Mouse (Mus musculus): ENCODE measurements around the gene Kif1c. TPM values are rescaled to one million over a fixed set of nuclear protein-coding genes. Genes with fewer than 3 reads are reported as not detected.

The Kif1c gene
- polyA plus RNA-seq, 1 experiment from 2014 or later: 7.1 TPM

- H3K4me2 ChIP-seq: no peak overlapping the region
- no peak overlapping the region for H3K4me3 ChIP-seq (ENCODE audit: low read depth, low read length)
- H3K9ac ChIP-seq (ENCODE audit: low read length): no peak overlapping the region
- H3K27me3 ChIP-seq (ENCODE audit: control insufficient read depth, insufficient read depth, low read length): no peaks in the 10 kb centered on the region
- ATAC-seq (ENCODE audit: low FRiP score) (no peak), DNase-seq (ENCODE audit: low spot score, missing footprints) (no peak)
- no peaks in the 10 kb centered on the region for H3K9me3 ChIP-seq (ENCODE audit: control insufficient read depth, low read length)
- H3K4me1 ChIP-seq (ENCODE audit: control insufficient read depth, insufficient read depth, low read length): no peaks in the 10 kb centered on the region
- H3K27ac ChIP-seq (ENCODE audit: low read depth, low read length): no peak overlapping the region
- H3K36me3 ChIP-seq (ENCODE audit: control insufficient read depth, insufficient read depth, low read length): no peaks in the 10 kb centered on the region
- WGBS: 91% methylated on average over 7 of the region's 7 CpGs
Observed at GRCm38 (mm10) chr11:70742117-70742516, 41.8 kb downstream of the Kif1c start.

- no peaks in the 10 kb centered on the region for H3K4me1 ChIP-seq (ENCODE audit: control insufficient read depth, insufficient read depth, low read length)
- DNase-seq (ENCODE audit: low spot score, missing footprints): no peak
- no peak overlapping the region for H3K4me2 ChIP-seq
- H3K36me3 ChIP-seq (ENCODE audit: control insufficient read depth, insufficient read depth, low read length): no peaks in the 10 kb centered on the region
- H3K27ac ChIP-seq (ENCODE audit: low read depth, low read length): no peak overlapping the region
- no peak overlapping the region for H3K9ac ChIP-seq (ENCODE audit: low read length)
- no peaks in the 10 kb centered on the region for H3K27me3 ChIP-seq (ENCODE audit: control insufficient read depth, insufficient read depth, low read length)
- no peaks in the 10 kb centered on the region for H3K9me3 ChIP-seq (ENCODE audit: control insufficient read depth, low read length)
- no peak overlapping the region for H3K4me3 ChIP-seq (ENCODE audit: low read depth, low read length)
- 82% methylated on average over 12 of the region's 12 CpGs for WGBS
- no peak for ATAC-seq (ENCODE audit: low FRiP score)
Observed at GRCm38 (mm10) chr11:70742581-70743459, 42.5 kb downstream of the Kif1c start.

DNA sequence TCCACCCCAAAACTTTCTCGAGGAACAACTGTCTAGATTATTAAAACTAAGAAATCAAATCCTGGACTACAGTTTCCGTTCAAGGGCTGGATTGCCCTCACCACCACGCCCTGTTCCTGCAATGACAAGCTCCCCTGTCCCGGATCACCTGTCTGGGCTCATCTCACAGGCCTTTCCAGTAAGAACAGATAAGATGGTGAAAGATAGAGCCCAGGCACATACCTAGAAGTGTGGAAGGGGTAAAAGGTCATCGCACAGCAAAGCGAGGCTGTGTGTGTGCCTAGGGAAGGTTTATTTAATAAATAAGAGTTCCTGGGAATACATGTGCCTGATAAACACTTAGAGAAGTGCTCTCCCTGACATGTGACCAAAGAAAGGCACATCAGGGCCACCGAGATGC lies 45.3 kb downstream of the Kif1c start:
- no peak for ATAC-seq (ENCODE audit: low FRiP score)
- Histone ChIP-seq H3K4me3 (ENCODE audit: low read depth, low read length) (no peak overlapping the region), H3K4me1 (ENCODE audit: control insufficient read depth, insufficient read depth, low read length) (no peaks in the 10 kb centered on the region), H3K36me3 (ENCODE audit: control insufficient read depth, insufficient read depth, low read length) (no peaks in the 10 kb centered on the region), H3K27ac (ENCODE audit: low read depth, low read length) (no peak overlapping the region), H3K27me3 (ENCODE audit: control insufficient read depth, insufficient read depth, low read length) (no peaks in the 10 kb centered on the region), H3K4me2 (no peak overlapping the region), H3K9ac (ENCODE audit: low read length) (no peak overlapping the region), H3K9me3 (ENCODE audit: control insufficient read depth, low read length) (no peaks in the 10 kb centered on the region)
- 86% methylated on average over 7 of the region's 7 CpGs for WGBS
- DNase-seq (ENCODE audit: low spot score, missing footprints): no peak

GRCm38 (mm10) chr11:70747876-70748545 lies 47.7 kb downstream of the Kif1c start:
- H3K9ac ChIP-seq (ENCODE audit: low read length): no peak overlapping the region
- H3K4me2 ChIP-seq: no peak overlapping the region
- no peak overlapping the region for H3K27ac ChIP-seq (ENCODE audit: low read depth, low read length)
- no peak for ATAC-seq (ENCODE audit: low FRiP score)
- 91% methylated on average over 4 of the region's 4 CpGs for WGBS
- no peaks in the 10 kb centered on the region for H3K27me3 ChIP-seq (ENCODE audit: control insufficient read depth, insufficient read depth, low read length)
- no peaks in the 10 kb centered on the region for H3K36me3 ChIP-seq (ENCODE audit: control insufficient read depth, insufficient read depth, low read length)
- H3K9me3 ChIP-seq (ENCODE audit: control insufficient read depth, low read length): no peaks in the 10 kb centered on the region
- no peak overlapping the region for H3K4me3 ChIP-seq (ENCODE audit: low read depth, low read length)
- no peak for DNase-seq (ENCODE audit: low spot score, missing footprints)
- no peaks in the 10 kb centered on the region for H3K4me1 ChIP-seq (ENCODE audit: control insufficient read depth, insufficient read depth, low read length)

- Histone ChIP-seq H3K4me3 (ENCODE audit: low read depth, low read length) (no peak overlapping the region), H3K4me1 (ENCODE audit: control insufficient read depth, insufficient read depth, low read length) (no peaks in the 10 kb centered on the region), H3K9ac (ENCODE audit: low read length) (no peak overlapping the region), H3K4me2 (no peak overlapping the region), H3K27ac (ENCODE audit: low read depth, low read length) (no peak overlapping the region), H3K9me3 (ENCODE audit: control insufficient read depth, low read length) (no peaks in the 10 kb centered on the region), H3K36me3 (ENCODE audit: control insufficient read depth, insufficient read depth, low read length) (no peaks in the 10 kb centered on the region), H3K27me3 (ENCODE audit: control insufficient read depth, insufficient read depth, low read length) (no peaks in the 10 kb centered on the region)
- 90% methylated on average over 4 of the region's 4 CpGs for WGBS
- DNase-seq (ENCODE audit: low spot score, missing footprints) (no peak), ATAC-seq (ENCODE audit: low FRiP score) (no peak)
Observed at GRCm38 (mm10) chr11:70752337-70753017, 52.1 kb downstream of the Kif1c start.

DNA sequence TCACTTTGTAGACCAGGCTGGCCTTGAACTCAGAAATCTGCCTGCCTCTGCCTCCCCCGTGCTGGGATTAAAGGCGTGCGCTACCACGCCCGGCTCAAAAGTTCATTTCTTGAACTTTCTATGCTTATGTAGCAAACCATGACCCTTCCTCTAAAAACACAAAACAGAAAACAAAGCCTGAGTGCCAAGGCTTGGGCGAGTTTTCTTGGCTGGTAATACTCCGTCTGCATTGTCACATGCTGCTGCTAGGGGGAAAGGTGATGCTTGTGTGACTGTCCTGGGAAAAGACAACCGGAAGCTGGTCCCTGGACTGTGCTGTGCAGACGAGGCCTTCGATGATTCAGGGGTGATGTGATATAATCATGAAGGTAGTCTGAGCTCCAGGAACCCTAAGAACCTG lies 52.8 kb downstream of the Kif1c start:
- DNase-seq (ENCODE audit: low spot score, missing footprints): no peak
- ATAC-seq (ENCODE audit: low FRiP score): no peak
- Histone ChIP-seq H3K9me3 (ENCODE audit: control insufficient read depth, low read length) (no peaks in the 10 kb centered on the region), H3K4me3 (ENCODE audit: low read depth, low read length) (no peak overlapping the region), H3K27ac (ENCODE audit: low read depth, low read length) (no peak overlapping the region), H3K9ac (ENCODE audit: low read length) (no peak overlapping the region), H3K27me3 (ENCODE audit: control insufficient read depth, insufficient read depth, low read length) (no peaks in the 10 kb centered on the region), H3K4me2 (no peak overlapping the region), H3K4me1 (ENCODE audit: control insufficient read depth, insufficient read depth, low read length) (no peaks in the 10 kb centered on the region), H3K36me3 (ENCODE audit: control insufficient read depth, insufficient read depth, low read length) (no peaks in the 10 kb centered on the region)
- 89% methylated on average over 10 of the region's 10 CpGs for WGBS

GRCm38 (mm10) chr11:70754476-70754875 lies 54.1 kb downstream of the Kif1c start:
- 64% methylated on average over 4 of the region's 4 CpGs for WGBS
- Histone ChIP-seq H3K27me3 (ENCODE audit: control insufficient read depth, insufficient read depth, low read length) (no peaks in the 10 kb centered on the region), H3K4me1 (ENCODE audit: control insufficient read depth, insufficient read depth, low read length) (no peaks in the 10 kb centered on the region), H3K36me3 (ENCODE audit: control insufficient read depth, insufficient read depth, low read length) (no peaks in the 10 kb centered on the region), H3K4me2 (no peak overlapping the region), H3K27ac (ENCODE audit: low read depth, low read length) (no peak overlapping the region), H3K4me3 (ENCODE audit: low read depth, low read length) (no peak overlapping the region), H3K9me3 (ENCODE audit: control insufficient read depth, low read length) (no peaks in the 10 kb centered on the region), H3K9ac (ENCODE audit: low read length) (no peak overlapping the region)
- ATAC-seq (ENCODE audit: low FRiP score) (no peak), DNase-seq (ENCODE audit: low spot score, missing footprints) (no peak)

DNA sequence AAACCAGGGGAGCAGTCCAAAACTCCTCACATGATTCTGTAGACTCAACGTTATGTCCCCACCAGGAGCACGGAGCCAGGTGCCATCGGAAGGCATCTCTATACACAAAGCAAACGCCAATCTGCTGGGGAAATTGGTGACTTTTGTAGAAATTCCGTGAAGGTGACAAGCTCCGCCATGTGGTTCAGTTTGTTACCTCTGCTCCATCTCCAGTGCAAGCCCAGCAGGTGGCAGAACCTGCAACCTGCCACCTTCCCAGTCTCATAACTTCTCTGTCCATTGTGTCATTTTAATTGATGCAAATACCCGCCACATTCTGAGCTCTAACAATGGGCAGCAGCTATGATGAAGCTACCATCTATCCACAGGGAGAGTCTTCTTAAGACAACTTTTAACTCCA lies 54.6 kb downstream of the Kif1c start:
- H3K4me1 ChIP-seq (ENCODE audit: control insufficient read depth, insufficient read depth, low read length): no peaks in the 10 kb centered on the region
- no peaks in the 10 kb centered on the region for H3K9me3 ChIP-seq (ENCODE audit: control insufficient read depth, low read length)
- WGBS: 69% methylated on average over 7 of the region's 7 CpGs
- no peaks in the 10 kb centered on the region for H3K27me3 ChIP-seq (ENCODE audit: control insufficient read depth, insufficient read depth, low read length)
- no peak overlapping the region for H3K9ac ChIP-seq (ENCODE audit: low read length)
- H3K4me2 ChIP-seq: no peak overlapping the region
- no peak overlapping the region for H3K4me3 ChIP-seq (ENCODE audit: low read depth, low read length)
- no peak overlapping the region for H3K27ac ChIP-seq (ENCODE audit: low read depth, low read length)
- no peak for DNase-seq (ENCODE audit: low spot score, missing footprints)
- ATAC-seq (ENCODE audit: low FRiP score): no peak
- H3K36me3 ChIP-seq (ENCODE audit: control insufficient read depth, insufficient read depth, low read length): no peaks in the 10 kb centered on the region

- H3K27me3 ChIP-seq (ENCODE audit: control insufficient read depth, insufficient read depth, low read length): no peaks in the 10 kb centered on the region
- H3K9ac ChIP-seq (ENCODE audit: low read length): no peak overlapping the region
- 12% methylated on average over 7 of the region's 7 CpGs for WGBS
- no peaks in the 10 kb centered on the region for H3K9me3 ChIP-seq (ENCODE audit: control insufficient read depth, low read length)
- no peak overlapping the region for H3K4me2 ChIP-seq
- H3K27ac ChIP-seq (ENCODE audit: low read depth, low read length): no peak overlapping the region
- no peaks in the 10 kb centered on the region for H3K4me1 ChIP-seq (ENCODE audit: control insufficient read depth, insufficient read depth, low read length)
- no peak overlapping the region for H3K4me3 ChIP-seq (ENCODE audit: low read depth, low read length)
- DNase-seq (ENCODE audit: low spot score, missing footprints) (peak; percentile 98), ATAC-seq (ENCODE audit: low FRiP score) (0 out of 2 replicates have a peak, but pooled peaks have one; percentile 35)
- H3K36me3 ChIP-seq (ENCODE audit: control insufficient read depth, insufficient read depth, low read length): no peaks in the 10 kb centered on the region
Observed at GRCm38 (mm10) chr11:70755645-70756044, 55.3 kb downstream of the Kif1c start.
